Mouse (Mus musculus) kidney, embryonic 14.5 days (tissue): Measurements from ENCODE around the gene Sh3bp5l. TPM values are rescaled to one million over a fixed set of nuclear protein-coding genes. Genes with fewer than 3 reads are reported as not detected.
"Not testable (repeated sequence)": the region's sequence is repeated elsewhere in the genome, so short reads cannot be mapped to it uniquely, and the experiment has no call there.

ENCODE experiments used
- ATAC-seq: fragments of 200-750 bp; cut with Nextera tagmentation; 2 replicates; pipeline ENCODE4 v1.8.0; 2017; ENCODE audit warnings: moderate number of reproducible peaks, mild to moderate bottlenecking, moderate TSS enrichment, moderate library complexity; ENCODE audit not compliant: low FRiP score, low TSS enrichment
- H3K27ac ChIP-seq: fragments of 300-500 bp; sonication (generic); 2 replicates; pipeline ENCODE4 v1.5.1; 2014; ENCODE audit warnings: low read depth, mild to moderate bottlenecking, low read length, moderate library complexity, mixed read lengths
- H3K27me3 ChIP-seq: fragments of 300-500 bp; sonication (generic); 2 replicates; pipeline ENCODE4 v1.6.1; 2014; ENCODE audit warnings: mild to moderate bottlenecking, low read length; ENCODE audit not compliant: control insufficient read depth, insufficient read depth
- H3K36me3 ChIP-seq: fragments of 300-500 bp; sonication (generic); 2 replicates; pipeline ENCODE4 v1.6.1; 2014; ENCODE audit warnings: low read length, mixed read lengths; ENCODE audit not compliant: control insufficient read depth, insufficient read depth
- H3K4me1 ChIP-seq: fragments of 300-500 bp; sonication (generic); 2 replicates; pipeline ENCODE4 v1.6.1; 2014; ENCODE audit warnings: low read length, mixed read lengths; ENCODE audit not compliant: control insufficient read depth, insufficient read depth
- H3K4me2 ChIP-seq: fragments of 300-500 bp; sonication (generic); replicated peaks from 2 replicates; pipeline ENCODE4 v1.6.1; 2014; ENCODE audit warnings: low read depth, mild to moderate bottlenecking, low read length
- H3K4me3 ChIP-seq: fragments of 300-500 bp; sonication (generic); 2 replicates; pipeline ENCODE4 v1.5.1; 2014; ENCODE audit warnings: mild to moderate bottlenecking, low read length
- H3K9ac ChIP-seq: fragments of 300-500 bp; sonication (generic); 2 replicates; pipeline ENCODE4 v1.6.1; 2014; ENCODE audit warnings: low read depth, mild to moderate bottlenecking, low read length, moderate library complexity
- H3K9me3 ChIP-seq: fragments of 300-500 bp; sonication (generic); 2 replicates; pipeline ENCODE4 v1.6.1; 2016; ENCODE audit warnings: low read length; ENCODE audit not compliant: control insufficient read depth
- WGBS: fragments of 180-500 bp; shearing (Covaris S2); extraction: QIAGEN DNeasy Blood & Tissue Kit; methylation state at CpG from one replicate; pipeline ENCODE4 v1.1.7; 2014; 5-methylcytosine and 5-hydroxymethylcytosine counted together
- polyA plus RNA-seq: library from polyadenylated mRNA; unstranded; fragments of >200 nt; fragmentation: Nextera tagmentation; extraction: Ambion mirVana; gene quantifications from 2 replicates; pipeline ENCODE4 v1.2.1, GENCODE M21; 2014

The Sh3bp5l gene
- polyA plus RNA-seq, 1 experiment from 2014 or later = 27.5 TPM

DNA sequence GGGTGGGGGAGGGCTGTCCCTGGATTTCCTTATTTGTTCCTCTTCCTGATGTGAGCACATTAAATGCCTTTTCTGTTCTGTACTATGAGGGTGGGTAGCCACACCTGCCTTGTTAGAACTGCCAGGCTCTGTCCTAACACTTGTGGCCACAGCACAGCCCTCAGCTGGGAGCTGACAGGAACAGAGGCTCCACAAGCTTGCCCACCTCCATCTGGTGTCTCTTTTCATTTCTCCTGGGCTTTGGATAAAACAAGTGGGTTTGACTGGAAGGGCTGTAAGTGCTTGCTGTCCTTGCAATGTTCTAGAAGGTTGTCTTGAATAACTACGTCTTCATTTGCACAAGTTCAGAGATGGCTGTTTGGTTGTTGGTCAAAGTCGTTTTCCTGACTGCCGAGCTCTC lies 24.4 kb downstream of the Sh3bp5l start:
- Histone ChIP-seq H3K4me3 (no peak overlapping the region), H3K4me1 (no peaks in the 10 kb centered on the region), H3K9me3 (no peaks in the 10 kb centered on the region), H3K27ac (no peak overlapping the region), H3K27me3 (no peaks in the 10 kb centered on the region), H3K9ac (no peak overlapping the region), H3K4me2 (no peak overlapping the region), H3K36me3 (no peaks in the 10 kb centered on the region)
- no peak for ATAC-seq
- WGBS = 65% methylated on average over 3 of the region's 3 CpGs

DNA sequence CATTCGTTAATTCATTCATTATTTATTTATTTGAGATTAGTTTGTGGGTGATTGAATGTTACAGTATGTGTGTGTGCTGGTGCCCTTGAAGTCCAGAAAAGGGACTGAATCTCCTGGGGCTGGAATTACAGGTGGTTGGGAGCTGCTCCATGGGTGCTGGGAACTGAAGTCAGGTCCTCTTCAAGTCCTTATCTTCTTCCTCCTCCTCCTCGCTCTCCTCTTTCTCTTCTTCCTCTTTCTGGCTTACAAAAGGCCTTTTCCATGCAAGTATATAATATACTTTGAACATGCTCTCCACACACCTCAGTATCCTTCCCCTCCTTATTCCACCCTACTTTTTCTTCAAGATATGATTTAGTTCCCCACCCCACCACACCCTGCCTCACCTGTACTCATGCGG lies 26.5 kb downstream of the Sh3bp5l start:
- Histone ChIP-seq H3K4me3 (no peak overlapping the region), H3K9ac (no peak overlapping the region), H3K9me3 (no peaks in the 10 kb centered on the region), H3K36me3 (no peaks in the 10 kb centered on the region), H3K27ac (no peak overlapping the region), H3K27me3 (no peaks in the 10 kb centered on the region), H3K4me2 (no peak overlapping the region), H3K4me1 (no peaks in the 10 kb centered on the region)
- WGBS = 89% methylated on average over 3 of the region's 3 CpGs
- no peak for ATAC-seq

DNA sequence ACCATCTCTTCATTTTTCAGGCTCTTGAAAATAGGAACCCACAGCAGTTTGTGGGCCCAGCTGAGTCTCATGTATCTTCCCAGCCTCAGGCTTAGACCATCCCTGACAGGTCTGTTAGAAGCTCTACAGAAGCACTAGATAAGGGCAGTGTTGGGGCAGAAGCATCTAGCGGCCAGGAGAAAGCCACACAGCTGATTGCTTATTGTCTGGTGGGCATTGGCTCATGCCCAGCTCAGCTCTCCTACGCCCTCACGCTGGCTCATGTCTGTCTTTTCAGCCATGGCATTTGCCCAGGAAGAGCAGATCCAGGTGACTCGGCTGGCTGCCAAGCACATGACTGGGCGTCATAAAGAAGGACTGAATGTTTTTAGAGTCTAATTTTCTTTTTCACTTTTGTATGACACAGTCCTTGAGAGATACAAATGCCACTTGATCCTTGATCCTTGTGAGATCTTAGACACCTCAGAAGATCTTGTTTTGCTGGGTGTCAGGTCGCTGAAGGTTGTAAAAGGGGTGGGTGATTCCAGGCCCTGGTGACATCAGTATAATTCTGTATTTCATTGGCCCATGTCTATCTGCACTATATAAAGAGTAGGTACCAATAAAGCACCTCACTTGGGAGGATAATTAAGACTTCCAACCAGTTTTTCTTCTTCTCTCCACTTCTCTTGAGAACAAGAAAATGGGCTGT lies 27.5 kb downstream of the Sh3bp5l start:
- no peaks in the 10 kb centered on the region for H3K36me3 ChIP-seq
- H3K4me3 ChIP-seq = no peak overlapping the region
- no peaks in the 10 kb centered on the region for H3K9me3 ChIP-seq
- H3K4me1 ChIP-seq = no peaks in the 10 kb centered on the region
- H3K27ac ChIP-seq = no peak overlapping the region
- no peaks in the 10 kb centered on the region for H3K27me3 ChIP-seq
- H3K9ac ChIP-seq = no peak overlapping the region
- ATAC-seq = no peak
- H3K4me2 ChIP-seq = no peak overlapping the region
- 81% methylated on average over 6 of the region's 6 CpGs for WGBS

DNA sequence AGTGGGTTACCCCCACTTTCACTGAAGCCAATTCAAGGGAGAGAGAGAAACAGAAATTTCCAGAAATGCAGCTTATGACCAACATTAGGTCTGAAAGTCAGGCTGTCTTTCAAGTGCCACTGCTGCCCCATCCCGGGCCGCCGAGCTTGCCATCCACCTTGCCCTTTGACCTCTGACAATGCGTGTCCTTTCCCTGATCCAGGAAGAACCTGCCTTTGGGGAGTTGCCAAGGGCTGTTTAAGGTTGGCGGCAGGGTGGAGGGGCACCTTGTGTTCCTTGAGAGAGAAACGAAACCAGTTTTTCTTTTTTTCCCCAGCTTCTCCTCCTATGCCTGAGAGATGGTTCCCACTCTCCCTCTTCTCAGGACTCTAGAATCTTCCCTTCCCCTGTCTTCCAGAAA lies 32.0 kb downstream of the Sh3bp5l start:
- H3K36me3 ChIP-seq, H3K9ac ChIP-seq, H3K27ac ChIP-seq, ATAC-seq, H3K4me2 ChIP-seq, H3K4me3 ChIP-seq, H3K9me3 ChIP-seq, H3K27me3 ChIP-seq, H3K4me1 ChIP-seq: not testable (repeated sequence)
- no CpG with 5 or more reads among the region's 6 CpGs for WGBS

DNA sequence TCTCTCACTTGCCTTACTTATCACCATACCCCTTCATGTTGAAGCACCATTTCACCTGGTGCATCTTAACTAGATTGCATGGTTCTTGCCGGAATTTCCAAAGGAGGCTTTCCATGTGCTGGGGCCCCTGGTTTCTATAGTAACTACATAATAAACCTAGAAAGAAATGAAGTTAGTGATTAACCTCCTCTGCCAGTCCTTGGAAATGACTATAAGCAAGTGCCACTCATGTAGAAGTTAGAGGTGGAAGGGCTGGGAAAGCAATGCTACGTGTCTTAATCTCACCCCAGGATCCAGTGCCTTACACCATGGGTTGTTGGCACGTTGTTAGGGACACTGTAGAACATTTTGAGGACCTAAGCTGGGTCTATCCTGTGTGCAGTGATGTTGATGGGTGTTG lies 33.9 kb downstream of the Sh3bp5l start:
- Histone ChIP-seq H3K27me3 (no peaks in the 10 kb centered on the region), H3K9ac (no peak overlapping the region), H3K36me3 (no peaks in the 10 kb centered on the region), H3K4me1 (no peaks in the 10 kb centered on the region), H3K9me3 (no peaks in the 10 kb centered on the region), H3K4me2 (no peak overlapping the region), H3K27ac (peak overlapping the region; percentile 49; the same call in 1 of the 2 replicates), H3K4me3 (no peak overlapping the region)
- WGBS = 49% methylated on average over 3 of the region's 3 CpGs
- 0 out of 2 replicates have a peak, but pooled peaks have one; percentile 32 for ATAC-seq

DNA sequence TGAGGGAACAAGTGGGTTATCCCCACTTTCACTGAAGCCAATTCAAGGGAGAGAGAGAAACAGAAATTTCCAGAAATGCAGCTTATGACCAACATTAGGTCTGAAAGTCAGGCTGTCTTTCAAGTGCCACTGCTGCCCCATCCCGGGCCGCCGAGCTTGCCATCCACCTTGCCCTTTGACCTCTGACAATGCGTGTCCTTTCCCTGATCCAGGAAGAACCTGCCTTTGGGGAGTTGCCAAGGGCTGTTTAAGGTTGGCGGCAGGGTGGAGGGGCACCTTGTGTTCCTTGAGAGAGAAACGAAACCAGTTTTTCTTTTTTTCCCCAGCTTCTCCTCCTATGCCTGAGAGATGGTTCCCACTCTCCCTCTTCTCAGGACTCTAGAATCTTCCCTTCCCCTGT lies 35.7 kb downstream of the Sh3bp5l start:
- not testable (repeated sequence) for H3K9me3 ChIP-seq, H3K36me3 ChIP-seq

DNA sequence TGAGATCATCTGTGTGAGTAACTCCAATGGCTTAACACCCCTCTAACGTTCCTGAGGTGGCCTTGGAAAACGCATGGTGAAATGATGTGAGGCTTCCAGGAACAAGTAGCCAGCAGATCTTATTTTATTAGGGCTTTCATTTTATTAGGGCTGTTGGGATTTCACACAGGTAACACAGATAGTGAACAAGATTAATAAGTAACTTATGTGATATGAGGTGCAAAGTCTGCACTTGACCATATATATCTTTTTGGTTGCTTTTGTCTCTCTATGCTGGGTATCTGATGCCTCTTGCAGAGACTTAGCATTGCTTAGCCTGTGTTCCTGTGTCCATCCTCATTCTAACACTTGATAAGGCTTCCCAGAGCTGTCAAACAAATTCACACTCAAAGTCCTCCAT lies 46.7 kb downstream of the Sh3bp5l start:
- H3K9me3 ChIP-seq = no peaks in the 10 kb centered on the region
- no peak overlapping the region for H3K9ac ChIP-seq
- H3K36me3 ChIP-seq = no peaks in the 10 kb centered on the region
- no peak overlapping the region for H3K4me3 ChIP-seq
- H3K27ac ChIP-seq = no peak overlapping the region
- no peak for ATAC-seq
- H3K27me3 ChIP-seq = no peaks in the 10 kb centered on the region
- 79% methylated on average over 2 of the region's 2 CpGs for WGBS
- no peak overlapping the region for H3K4me2 ChIP-seq
- H3K4me1 ChIP-seq = no peaks in the 10 kb centered on the region

More for the DNA sequence above, 35.7 kb downstream of the Sh3bp5l start:
- not testable (repeated sequence) for ATAC-seq, H3K4me1 ChIP-seq, H3K4me3 ChIP-seq, H3K9ac ChIP-seq, H3K27me3 ChIP-seq, H3K4me2 ChIP-seq, H3K27ac ChIP-seq
- WGBS = no CpG with 5 or more reads among the region's 6 CpGs

DNA sequence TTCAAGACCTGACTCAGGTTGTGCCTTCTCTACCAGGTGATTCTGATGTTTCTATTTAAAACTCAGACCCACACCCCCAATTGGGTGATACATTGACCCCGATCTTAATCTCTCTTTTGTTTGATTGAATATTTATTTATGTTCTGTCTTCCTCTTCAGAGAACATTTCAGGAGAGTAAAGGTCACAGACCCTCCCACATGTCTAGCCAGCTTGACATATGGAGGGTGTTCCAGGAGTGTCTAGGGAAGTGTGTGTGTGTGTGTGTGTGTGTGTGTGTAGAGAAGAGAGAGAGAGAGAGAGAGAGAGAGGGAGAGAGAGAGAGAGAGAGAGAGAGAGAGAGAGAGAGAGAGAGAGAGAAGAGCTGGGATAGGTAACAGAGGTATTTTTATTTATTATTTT lies 47.2 kb downstream of the Sh3bp5l start:
- Histone ChIP-seq H3K27ac (no peak overlapping the region), H3K9ac (no peak overlapping the region), H3K9me3 (no peaks in the 10 kb centered on the region), H3K27me3 (no peaks in the 10 kb centered on the region), H3K4me2 (no peak overlapping the region), H3K36me3 (no peaks in the 10 kb centered on the region), H3K4me1 (no peaks in the 10 kb centered on the region), H3K4me3 (no peak overlapping the region)
- 63% methylated on average over 1 of the region's 1 CpGs for WGBS
- no peak for ATAC-seq

DNA sequence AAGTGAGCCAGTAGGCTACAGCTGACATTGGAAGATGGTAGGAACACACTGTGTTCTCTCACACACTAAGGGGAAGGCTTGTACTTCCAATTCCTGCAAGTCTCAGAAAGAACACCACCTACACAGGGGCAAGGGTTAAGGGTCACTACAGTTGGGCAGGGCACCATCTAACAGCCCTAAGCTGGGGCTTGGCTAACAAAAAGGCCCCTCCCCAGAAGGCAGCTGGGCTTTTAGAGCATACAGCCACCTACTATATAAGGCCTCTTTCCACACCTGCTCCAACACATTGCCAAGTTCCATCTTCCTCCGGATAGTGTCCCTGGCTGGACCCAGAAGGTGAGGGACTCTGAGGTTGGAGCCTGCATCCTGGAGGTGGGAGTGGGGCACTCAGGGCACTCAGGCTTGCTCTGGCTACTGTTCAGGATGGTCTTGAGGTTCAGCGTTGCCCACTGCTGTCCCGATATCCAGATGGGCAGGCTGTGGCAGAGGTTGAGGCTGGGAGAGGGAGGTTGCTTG lies 48.3 kb downstream of the Sh3bp5l start, which contains the start of gene Lypd8:
TSS of gene Lypd8 (plus strand) at position 281 of the 516 bp plus-strand sequence.
- Histone ChIP-seq H3K9me3 (no peaks in the 10 kb centered on the region), H3K36me3 (no peaks in the 10 kb centered on the region), H3K4me1 (no peaks in the 10 kb centered on the region), H3K27ac (no peak within 1 kb of the TSS), H3K9ac (no peak within 1 kb of the TSS), H3K4me3 (no peak within 1 kb of the TSS), H3K4me2 (no peak within 1 kb of the TSS), H3K27me3 (no peaks in the 10 kb centered on the region)
- ATAC-seq = no peak
- 91% methylated on average over 3 of the region's 3 CpGs for WGBS
